Mouse (Mus musculus) thymus, postnatal 14 days (tissue): Measurements from ENCODE around the gene Slc38a3.

Experiments
- DNase-seq: peaks from one replicate; pipeline ENCODE4 v3.0.0; 2021

Gene Slc38a3

GRCm38 (mm10) chr9:107633661-107634405 is 35.5 kb downstream of the Slc38a3 start:
- peak; percentile 66 for DNase-seq

- DNase-seq, result peak; percentile 92
Measured at GRCm38 (mm10) chr9:107633091-107633660, 36.2 kb downstream of the Slc38a3 start.

- no peak for DNase-seq
Measured at GRCm38 (mm10) chr9:107632478-107632877, 36.9 kb downstream of the Slc38a3 start.

DNA sequence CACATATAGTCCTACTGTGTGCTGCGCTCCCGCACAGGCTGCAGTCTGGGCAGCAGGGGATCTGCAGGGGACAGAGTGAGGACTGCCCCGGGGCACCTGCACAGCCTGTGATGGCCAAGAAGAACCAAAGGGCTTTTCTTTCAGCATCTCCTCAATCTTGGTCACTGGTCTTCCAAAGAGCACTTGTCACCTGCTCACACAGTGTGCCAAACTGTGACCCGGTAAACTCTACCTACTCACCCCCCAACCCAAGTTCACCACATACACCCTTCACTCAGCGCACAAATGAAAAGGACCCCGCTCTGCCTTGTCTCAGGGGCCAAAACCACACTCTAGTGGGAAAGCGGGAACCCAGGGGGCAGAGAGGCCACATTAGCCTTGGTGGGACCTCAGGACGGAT is 37.5 kb downstream of the Slc38a3 start:
- no peak for DNase-seq

DNA sequence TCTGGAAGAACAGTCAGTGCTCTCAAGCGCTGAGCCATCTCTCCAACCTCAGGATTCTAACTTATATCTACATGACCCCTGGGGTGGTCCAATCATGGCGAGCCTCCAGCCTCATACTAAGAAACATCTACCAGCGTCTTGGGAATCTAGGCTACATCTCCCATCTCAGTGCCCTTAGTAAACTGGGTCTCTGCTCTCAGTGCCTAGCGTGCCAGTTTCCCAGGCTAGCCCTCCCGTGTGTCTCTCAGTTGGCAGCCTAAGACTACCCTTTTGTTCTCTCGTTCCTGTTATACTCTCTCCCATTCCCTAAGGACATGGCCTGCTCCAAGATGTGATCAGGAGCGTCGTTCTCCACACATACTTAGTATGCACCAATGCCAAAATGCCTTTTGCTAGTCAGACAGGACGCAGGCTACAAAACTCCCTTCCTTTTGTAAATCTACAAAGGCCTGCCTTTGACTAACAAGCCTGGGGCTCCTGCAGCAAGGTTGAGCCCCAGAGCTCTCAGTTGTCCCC is 38.0 kb downstream of the Slc38a3 start:
- DNase-seq, result no peak

GRCm38 (mm10) chr9:107630576-107630975 is 38.8 kb downstream of the Slc38a3 start:
- no peak for DNase-seq

DNA sequence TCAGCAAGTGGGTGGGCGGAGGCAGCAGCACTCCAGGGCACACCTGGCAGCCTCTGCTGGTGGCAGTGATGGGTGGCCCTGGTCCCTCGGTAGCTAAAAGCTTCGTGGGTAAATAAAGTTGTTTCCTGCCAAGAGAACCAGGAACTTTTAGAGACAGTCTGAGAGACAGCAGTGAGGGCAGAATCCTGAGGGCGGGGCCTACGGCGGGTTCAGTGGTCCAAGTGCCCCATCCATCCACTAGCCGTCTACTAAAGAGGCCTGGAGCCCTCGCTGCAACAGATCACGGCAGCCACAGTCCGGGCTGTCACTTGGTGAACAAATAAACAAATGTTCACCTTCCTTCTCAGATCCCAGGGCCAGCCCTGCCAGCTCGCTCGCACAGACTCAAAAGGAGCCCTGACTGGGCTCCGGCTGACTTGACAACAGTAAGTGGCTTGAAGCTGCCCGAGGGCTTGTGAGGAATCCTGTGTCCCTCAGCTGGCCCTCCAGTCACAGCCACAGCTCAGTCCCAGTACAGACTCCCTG is 39.4 kb downstream of the Slc38a3 start:
- DNase-seq, result peak; percentile 78

DNA sequence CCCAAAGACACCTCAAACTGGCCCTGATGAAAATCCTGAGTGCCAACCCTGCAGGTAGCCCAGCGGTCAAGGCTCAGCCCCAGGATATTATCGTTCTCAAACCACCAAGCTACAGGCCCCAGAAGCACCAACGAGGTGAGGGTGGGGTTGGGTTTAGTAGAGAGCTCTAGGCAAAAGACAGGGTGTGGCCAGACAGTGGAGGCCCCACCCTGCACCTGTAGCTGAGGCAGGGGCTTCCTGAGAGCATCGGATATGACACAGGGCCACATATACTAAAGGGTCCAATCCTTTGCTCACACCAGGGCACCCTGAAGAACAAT is 40.0 kb downstream of the Slc38a3 start:
- DNase-seq, result peak; percentile 55

- DNase-seq, result no peak
Measured at GRCm38 (mm10) chr9:107628721-107629410, 40.5 kb downstream of the Slc38a3 start.

- no peak for DNase-seq
Measured at GRCm38 (mm10) chr9:107627387-107628255, 41.7 kb downstream of the Slc38a3 start.

DNA sequence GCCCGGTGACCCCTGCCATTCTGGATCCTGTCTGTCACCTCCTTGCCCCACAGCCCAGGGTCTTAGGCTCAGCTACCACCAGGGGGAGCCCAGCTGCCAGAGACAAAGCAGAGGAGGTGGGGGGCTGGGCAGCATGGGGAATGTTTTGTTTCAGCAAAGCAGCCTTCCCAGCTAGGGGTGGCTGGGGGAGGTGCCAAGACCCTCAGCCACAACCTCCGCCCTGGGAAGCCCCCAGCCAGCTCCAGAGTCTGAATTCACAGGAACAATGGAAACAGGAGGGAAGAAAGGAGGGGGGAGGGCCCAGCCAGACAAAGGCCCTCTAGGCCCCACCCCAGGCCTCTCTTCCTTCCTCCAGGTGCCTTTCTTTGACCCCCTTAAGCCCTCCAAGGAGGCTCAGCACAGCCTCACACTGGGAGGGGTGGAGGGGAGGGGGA is 42.5 kb downstream of the Slc38a3 start:
- DNase-seq, result peak; percentile 96

DNA sequence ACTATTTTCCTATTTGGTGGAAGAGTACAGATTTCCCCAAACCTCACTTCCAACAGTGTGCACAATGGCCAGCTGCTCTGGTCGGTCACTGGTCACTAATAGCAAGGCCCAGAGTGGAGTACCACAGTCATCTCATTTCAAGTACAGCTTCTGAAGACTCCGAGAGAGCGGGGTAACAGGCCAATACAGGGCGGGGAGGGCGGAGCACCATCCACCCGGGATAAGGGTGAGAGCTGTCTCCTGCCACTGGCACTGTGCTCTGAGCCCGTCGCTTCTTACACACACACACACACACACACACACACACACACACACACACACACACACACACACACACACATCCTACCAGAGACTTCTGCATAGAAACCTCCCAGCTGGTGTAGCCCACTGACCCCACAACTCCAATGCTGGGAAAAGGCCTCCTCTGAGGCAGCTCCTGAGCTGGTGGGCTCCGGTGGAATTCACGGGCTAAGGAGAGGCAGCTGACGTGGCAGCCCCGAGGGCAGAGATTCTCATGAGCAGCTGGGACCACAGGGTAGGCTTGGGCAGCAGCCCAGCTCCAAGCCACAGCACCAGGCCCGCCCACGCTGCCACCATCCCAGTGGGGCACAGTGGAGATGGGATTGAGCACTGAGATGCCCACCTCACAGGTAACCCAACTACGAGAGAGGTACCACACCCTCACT is 43.0 kb downstream of the Slc38a3 start:
- DNase-seq, result no peak

DNA sequence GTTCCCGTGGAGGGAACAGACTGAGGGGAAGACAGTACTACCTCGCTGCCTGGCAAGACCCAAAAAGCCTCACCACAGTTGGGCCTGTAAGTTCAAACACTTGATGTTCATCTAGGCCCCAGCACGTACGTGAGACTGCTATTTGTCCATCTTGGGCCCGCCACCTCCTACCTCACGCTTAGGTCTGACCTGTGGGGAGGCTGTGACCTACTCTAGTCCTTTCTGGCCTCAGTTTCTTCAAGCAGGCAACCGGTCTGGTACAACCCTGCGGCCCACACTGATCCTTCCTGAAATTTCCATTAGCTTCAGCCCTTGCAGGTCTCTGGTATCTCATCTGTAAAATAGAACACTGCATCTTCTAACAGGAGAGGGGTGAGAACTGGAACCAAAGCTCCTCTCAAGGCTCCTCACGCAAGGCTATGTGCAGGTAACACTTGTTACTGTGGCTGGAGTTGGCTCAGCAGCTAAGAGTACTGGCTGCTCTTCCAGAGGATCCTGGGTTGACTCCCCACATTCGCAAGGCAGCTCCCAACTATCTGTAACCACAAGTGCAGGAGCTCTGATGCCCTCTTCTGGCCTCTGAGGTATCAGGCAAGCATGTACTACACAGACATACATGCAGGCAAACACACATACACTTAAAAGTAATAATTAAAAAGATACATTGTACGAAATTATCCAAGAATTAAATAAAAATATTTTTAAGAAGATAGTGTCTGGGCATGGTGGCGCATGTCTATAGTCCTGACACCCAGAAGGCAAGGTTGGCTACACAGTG is 43.8 kb downstream of the Slc38a3 start:
- DNase-seq, result peak; percentile 56

DNA sequence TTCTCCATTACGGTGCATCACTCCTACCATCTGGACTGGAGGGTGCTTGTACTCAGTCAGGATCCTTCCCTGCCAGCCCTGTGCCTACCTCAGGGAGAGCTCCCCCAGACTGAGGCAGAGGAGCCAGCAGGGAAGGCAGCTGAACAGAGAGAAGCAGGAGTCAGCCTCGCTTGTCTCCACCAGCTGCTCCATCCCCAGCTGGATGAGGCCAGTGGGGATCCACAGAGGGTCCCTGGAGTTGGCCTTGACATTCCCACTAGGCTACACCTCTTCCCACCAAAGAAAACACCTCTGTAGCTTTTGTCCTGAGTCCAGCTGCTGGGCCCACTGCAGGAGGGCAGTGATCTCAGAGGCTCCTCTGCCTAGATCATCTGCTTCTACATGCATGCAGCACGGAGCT is 44.4 kb downstream of the Slc38a3 start:
- DNase-seq, result no peak

GRCm38 (mm10) chr9:107624539-107624938 is 44.8 kb downstream of the Slc38a3 start:
- peak; percentile 75 for DNase-seq

- no peak for DNase-seq
Measured at GRCm38 (mm10) chr9:107620954-107621353, 48.4 kb downstream of the Slc38a3 start.

- DNase-seq, result no peak
Measured at GRCm38 (mm10) chr9:107619546-107619879, 49.8 kb downstream of the Slc38a3 start.

DNA sequence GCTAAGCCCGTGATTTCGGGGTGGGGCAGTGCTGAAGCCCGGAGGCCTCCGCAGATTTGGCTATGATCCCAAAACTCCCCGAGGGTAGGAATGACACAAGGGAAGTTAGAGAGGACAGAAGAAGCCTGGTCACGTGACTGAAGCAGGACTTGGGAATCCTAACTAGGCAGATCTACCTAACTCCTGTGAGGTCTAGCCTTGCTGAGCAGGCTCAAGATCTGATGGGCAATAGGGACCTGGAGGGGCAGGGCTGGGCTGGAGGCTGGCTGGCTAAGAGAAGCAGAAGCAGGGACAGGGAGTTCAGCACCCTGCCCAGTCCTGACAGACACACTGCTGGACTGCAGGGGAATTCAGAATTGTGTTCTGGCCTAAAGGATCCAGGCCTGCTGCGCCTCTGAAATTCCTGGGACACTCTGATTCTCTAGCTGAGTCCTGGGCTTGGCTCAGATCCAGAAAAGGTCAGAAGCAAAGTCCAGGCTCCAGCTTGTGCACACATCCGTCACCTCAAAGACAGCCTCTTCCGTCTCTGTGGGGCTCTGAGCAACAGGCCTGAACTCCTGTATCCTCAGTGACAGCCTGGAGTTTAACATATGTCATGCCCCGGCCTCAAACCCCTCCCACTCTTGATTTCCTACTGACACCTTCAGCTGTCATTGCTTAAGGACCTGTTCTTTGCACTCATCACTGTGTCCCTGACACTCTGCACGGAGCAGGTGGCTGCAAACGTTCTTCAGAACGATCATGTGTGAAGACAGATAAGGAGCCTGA is 50.4 kb downstream of the Slc38a3 start:
- DNase-seq, result no peak

DNA sequence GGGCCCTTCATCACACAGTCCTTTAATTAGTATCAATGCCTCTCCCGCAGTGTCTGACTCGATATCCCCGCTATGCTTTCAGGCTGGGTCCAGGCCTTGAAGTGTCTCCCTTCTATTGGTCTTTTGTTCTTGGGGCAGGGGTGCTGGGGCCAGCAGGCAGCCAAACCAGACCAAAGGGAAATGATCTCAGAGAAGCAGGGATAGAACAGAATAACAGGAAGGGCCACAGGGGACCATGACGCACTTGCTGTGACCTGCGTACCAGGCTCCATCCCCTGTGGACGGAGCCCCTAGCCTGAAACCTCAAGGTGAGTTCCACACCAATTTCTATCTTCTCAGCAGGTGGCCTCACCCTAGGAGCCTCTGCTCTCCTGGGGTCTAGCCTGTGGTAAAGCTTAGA is 51.2 kb downstream of the Slc38a3 start:
- no peak for DNase-seq

GRCm38 (mm10) chr9:107617461-107617860 is 51.9 kb downstream of the Slc38a3 start:
- DNase-seq, result no peak

- DNase-seq, result no peak
Measured at GRCm38 (mm10) chr9:107615035-107615434, 54.3 kb downstream of the Slc38a3 start.
